Mouse (Mus musculus) lung, postnatal 4 days (tissue): ENCODE results near the gene March4.

ENCODE experiments used
- DNase-seq, 2 experiments: peaks; one replicate each; pipeline ENCODE4 v3.0.0; 2021

The March4 gene

GRCm38 (mm10) chr1:72439146-72439545 lies 97.6 kb downstream of the March4 start:
- DNase-seq = no peak

- no peak for DNase-seq
Measured at GRCm38 (mm10) chr1:72436967-72437366, 99.8 kb downstream of the March4 start.

DNA sequence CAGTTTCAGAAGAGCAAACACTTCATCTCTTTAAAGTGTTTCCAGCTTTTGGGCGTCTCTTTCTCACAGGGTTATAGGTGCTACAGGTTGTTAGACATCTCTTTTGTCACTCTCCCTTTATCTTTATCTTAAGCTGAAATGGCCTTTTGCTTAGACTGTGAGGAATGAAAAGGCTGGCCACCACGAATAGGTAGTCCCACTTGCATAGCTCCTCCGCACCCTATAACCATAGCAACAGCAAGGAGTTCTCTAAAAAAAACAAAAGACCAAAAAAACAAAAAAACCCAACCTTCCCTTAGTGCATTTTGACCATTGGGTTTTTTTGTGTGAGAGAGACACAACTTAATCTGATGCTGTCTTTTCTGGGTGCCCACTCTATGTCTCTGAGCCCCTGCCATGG lies 102.2 kb downstream of the March4 start:
- no peak for DNase-seq

DNA sequence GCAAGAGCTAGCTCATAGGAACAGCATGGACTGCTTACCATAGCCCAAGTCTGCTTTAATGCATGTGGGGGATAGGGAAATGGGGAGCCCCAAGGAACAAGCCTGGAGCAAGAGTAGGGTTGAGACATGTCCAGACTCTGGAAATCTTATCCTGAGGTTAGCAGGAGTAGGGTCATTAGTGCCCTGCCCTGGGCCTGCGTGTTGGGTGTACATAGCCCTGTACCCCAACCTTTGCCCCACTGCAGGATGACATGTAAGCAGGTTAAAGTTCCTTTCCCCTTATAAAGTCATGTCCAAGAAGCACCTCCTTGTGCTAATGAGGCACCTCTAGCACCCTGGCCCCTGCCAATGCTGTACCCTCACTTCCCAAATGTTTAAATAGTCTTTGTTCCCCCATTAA lies 104.2 kb downstream of the March4 start:
- DNase-seq = no peak

DNA sequence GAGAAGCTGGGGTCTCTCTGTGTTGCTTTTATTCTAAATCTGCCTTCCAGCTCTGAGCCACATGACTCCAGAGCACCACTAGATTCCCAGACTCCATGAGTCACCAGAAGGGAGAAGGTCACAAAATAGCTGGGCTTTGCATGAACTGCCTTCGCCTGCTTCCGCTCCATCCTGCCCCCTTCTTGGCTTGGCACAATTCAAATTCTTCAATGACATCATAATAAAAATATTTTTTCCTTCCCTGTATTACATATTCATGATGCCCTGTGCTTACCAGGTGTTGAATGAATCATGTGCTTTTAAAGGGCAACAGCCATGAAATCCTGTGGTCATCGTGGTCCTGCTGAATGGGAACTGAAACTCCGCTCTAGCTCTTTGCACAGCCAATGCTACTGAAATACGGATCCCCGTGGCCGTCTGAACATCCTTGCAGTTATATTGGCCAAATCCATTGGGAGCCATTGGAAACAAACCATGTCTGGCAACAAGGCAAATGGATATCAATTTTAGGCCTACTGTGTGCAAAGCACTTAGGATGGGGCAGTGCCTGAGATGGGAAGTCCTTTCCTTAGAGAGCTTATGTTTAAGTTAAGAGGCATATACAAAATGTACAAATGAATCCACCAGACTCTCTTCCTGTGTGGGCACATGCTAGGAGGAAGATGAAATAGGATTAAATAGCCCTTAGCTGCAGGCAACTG lies 107.5 kb downstream of the March4 start:
- peak in 1 of 2 experiments; percentile 30 for DNase-seq

- peak; percentile 60 to 74 for DNase-seq
Measured at GRCm38 (mm10) chr1:72428526-72428925, 108.2 kb downstream of the March4 start.

- no peak for DNase-seq
Measured at GRCm38 (mm10) chr1:72426456-72426855, 110.3 kb downstream of the March4 start.

DNA sequence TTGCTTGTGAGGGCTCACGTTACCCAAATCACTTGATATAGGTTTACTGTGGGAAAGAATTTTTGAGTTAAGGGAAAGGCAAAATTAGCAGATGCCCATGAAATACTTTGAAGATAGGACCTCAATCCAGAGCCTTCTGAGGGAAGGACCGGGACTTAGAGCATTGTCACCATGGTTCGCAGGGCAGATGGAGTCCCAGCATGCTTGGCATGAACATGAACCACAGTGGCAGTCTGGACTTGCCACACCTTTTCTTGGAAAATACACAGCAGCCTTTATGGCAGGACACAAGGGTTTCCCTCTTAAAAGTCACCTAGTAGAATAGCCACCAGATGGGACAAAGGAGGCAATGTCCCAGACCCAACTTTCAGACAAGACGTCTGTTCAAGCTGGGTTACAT lies 114.6 kb downstream of the March4 start:
- no peak for DNase-seq

GRCm38 (mm10) chr1:72420220-72420619 lies 116.5 kb downstream of the March4 start:
- no peak for DNase-seq

- DNase-seq = no peak
Measured at GRCm38 (mm10) chr1:72418744-72419655, 117.7 kb downstream of the March4 start.

DNA sequence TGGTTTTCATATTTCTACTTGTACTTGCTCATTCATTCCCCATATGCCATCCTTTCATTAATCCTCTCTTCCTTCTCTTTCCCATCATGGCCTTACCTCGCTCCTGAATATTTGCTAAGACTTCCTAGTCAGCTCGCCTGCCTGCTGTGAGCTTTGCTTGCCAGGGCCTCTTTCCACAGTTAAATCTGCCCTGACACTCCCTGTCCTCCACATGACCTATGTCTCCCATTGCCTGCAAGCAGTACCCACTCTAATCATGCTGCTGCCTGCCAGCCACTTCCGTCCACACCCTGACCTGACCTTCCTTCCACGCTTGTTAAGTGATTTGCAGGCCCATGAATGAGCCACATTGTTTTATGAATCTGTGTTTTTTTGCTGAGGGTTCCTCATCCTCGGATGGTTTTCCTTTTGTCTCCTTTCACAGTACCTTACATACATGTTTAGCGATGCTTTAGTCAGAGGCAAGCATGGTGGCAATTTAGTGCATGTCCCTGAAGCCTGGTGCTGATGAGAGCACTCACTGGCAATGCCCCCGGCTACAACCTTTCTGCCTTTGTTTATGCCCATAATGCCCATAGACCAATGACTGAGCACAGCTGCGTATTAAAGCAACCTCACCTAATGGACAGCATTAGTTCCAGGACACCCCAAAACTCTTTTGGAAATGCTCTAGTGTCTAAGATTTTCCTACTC lies 122.0 kb downstream of the March4 start:
- DNase-seq = no peak

GRCm38 (mm10) chr1:72414133-72414532 lies 122.6 kb downstream of the March4 start:
- no peak for DNase-seq

- DNase-seq = no peak
Measured at GRCm38 (mm10) chr1:72413205-72413604, 123.5 kb downstream of the March4 start.

GRCm38 (mm10) chr1:72411108-72411507 lies 125.6 kb downstream of the March4 start:
- no peak for DNase-seq

- DNase-seq = no peak
Measured at GRCm38 (mm10) chr1:72409936-72410335, 126.8 kb downstream of the March4 start.

DNA sequence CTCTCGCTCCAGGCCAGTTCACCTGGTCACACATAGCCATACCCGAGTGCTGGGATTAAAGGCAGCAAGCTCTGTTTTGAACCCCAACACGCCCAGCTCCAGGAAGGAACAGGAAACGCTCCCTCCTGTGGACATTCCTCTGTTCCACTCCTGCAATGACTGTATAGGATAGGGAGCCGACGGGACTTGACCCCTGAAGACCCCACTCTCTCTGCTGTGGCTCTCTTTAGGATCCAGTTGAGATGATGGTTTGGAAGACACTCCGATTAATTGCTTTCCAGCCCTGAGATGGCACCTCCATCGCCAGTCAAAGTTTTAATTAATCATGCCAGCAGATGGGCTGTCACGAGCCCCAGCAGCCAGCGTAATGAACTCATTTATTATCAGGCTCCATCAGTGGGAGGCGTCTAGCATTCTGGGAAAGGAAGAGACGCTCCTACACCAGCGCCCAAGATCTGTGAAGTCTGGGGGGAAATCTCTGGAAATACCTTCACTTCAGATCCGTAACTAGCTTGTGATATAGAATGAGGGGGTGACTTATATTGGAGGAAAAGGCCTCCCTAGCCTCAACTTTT lies 130.1 kb downstream of the March4 start:
- no peak for DNase-seq

DNA sequence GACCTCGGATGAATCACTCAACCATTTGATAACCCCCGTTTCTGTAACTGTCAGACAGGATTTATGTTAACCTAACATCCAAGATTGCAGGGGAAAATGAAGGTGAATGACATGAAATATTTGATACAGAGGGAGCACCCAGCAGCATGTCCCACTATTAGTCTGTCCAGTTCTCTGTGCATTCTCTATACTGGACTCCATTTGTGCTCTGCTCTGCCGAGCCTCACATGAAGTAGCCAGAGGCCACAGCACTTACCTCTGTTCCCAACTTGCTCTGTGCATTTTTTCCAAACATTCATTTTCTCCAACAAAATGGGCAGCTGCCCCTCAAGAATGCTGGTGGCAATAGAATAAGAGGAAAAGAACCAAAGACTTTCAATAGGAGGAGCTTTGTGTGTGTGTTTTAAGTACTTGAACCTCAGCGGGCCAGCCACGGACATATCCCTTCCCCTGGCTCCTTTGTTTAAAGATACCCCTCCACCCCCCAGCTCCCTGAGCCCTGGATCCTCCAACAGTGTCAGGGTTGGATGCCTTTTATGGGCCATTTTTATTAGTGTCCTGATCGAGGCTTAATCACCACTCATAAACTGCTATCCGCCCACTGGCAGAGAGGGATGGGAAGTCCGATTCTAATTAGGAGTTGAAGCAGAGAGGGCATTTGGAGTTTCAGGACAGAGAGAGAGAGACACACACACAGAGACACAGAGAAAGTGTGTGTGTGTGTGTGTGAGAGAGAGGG lies 135.2 kb downstream of the March4 start:
- DNase-seq = no peak

- no peak for DNase-seq
Measured at GRCm38 (mm10) chr1:72400616-72401015, 136.1 kb downstream of the March4 start.

DNA sequence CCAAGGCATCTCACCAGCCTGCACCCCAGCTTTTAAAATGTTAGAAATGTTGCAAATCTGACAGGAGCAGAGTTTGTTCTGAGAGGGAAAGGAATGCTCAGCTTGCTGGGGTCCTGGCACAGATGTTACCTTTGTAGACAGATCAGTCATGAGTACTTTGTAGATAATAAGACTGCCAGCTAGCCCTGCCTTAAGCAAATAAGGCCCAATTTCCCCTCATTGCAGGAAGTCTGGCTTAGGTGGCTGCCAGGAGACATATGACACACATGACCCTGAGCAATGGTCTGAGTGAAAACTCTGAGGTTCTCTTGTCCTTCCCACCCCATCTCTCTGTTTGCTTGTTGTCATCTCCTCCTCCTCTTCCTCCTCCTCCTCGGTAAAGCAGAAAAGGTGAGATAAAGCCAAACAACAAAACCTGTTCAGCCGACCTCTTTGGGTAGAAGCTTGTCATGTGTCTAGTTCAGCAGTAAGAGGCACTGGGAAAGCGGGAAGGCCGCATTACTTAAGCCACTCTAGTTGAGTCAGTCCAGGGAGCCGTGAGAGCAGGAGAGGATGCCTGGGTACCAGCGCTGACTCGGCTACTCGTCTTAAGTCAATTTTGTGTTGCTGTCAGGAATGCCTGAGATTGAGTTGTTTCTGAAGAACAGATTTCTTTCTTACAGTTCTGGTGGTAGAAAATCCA lies 136.9 kb downstream of the March4 start:
- no peak for DNase-seq

- DNase-seq = no peak
Measured at GRCm38 (mm10) chr1:72390420-72390819, 146.3 kb downstream of the March4 start.

- peak in 1 of 2 experiments; percentile 29 for DNase-seq
Measured at GRCm38 (mm10) chr1:72383651-72384050, 153.1 kb downstream of the March4 start.

- peak; percentile 13 to 26 for DNase-seq
Measured at GRCm38 (mm10) chr1:72383056-72383455, 153.7 kb downstream of the March4 start.
